Mouse (Mus musculus) lung, adult 2 months (tissue): ENCODE results near the gene Mrps23.

Experiments
- CTCF ChIP-seq: fragments of 200-500 bp; IDR thresholded peaks from 2 replicates; pipeline ENCODE4 v1.5.1; 2011; ENCODE audit warnings: mild to moderate bottlenecking, low read length, control low read depth; ENCODE audit not compliant: insufficient read depth
- POLR2A ChIP-seq: fragments of 200-500 bp; IDR thresholded peaks from 2 replicates; pipeline ENCODE4 v1.6.1; 2011; ENCODE audit warnings: low read depth, mild to moderate bottlenecking, control low read depth, low read length, borderline replicate concordance; ENCODE audit errors: extremely low read depth

DNA sequence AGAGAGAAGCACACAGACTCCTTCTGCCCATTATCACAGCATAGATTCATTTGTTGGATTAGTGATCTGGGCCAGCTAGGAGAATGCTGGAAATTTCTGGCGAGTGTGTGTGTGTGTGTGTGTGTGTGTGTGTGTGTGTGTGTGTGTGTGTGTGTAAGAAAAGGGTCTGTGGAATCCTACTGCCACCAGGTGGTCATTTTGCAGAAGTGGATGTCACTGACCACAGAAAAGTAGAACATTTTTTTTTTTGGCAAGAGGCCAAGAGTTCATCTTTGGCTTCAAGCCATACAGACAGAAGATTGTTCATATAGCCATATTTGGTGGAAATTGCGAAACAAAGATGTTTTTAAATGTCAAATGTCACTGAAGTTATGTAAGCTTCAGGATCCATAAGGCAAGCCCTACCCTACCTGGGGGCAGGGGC lies 7.0 kb upstream of the Mrps23 start:
- TF ChIP-seq POLR2A (no peak), CTCF (no peak)
